In genomic region chr12:40828025-40828424, GRCm38 (mm10) we compare ENCODE assay signal across 17 mouse cellular contexts.
A peak's percentile ranks its signal among the peaks of the same experiment; 100 is the strongest.
DNase-seq lines count a peak whose midpoint lies in the region; ATAC-seq and TF ChIP-seq lines count a peak whose summit lies in the region.
"Had no signal": no experiment of that assay in that cellular context is flagged by ENCODE, and none has a peak within 500 bp of the region (broad histone marks: within the 10 kb centered on the region; RNA-seq: fewer than 3 reads in every experiment).

No protein-coding gene starts in this region.

- H3K9me3 ChIP-seq in hindbrain, embryonic 13.5 days: no peaks in the 10 kb centered on the region
- no peaks in the 10 kb centered on the region for H3K9me3 ChIP-seq in hindbrain, embryonic 10.5 days
- no peaks in the 10 kb centered on the region for H3K9me3 ChIP-seq in midbrain, embryonic 11.5 days (ENCODE audit: control insufficient read depth, low read length)
- H3K9me3 ChIP-seq in midbrain, embryonic 16.5 days (replicated peaks; ENCODE audit: control insufficient read depth, low read length, poor library complexity, severe bottlenecking): no peaks in the 10 kb centered on the region
- no peaks in the 10 kb centered on the region for H3K9me3 ChIP-seq in forebrain, embryonic 14.5 days (replicated peaks; ENCODE audit: control insufficient read depth, low read length)
- H3K9me3 ChIP-seq in forebrain, postnatal 0 days (ENCODE audit: low read length): no peaks in the 10 kb centered on the region
- H3K9me3 ChIP-seq: limb, embryonic 15.5 days; liver, embryonic 15.5 days had no signal

- no peak overlapping the region for H3K27ac ChIP-seq in hindbrain, embryonic 13.5 days
- H3K27ac ChIP-seq in hindbrain, embryonic 10.5 days: no peak overlapping the region
- no peak overlapping the region for H3K27ac ChIP-seq in midbrain, embryonic 11.5 days (ENCODE audit: low read depth, low read length)
- H3K27ac ChIP-seq in midbrain, embryonic 16.5 days (ENCODE audit: low read length): no peak overlapping the region
- H3K27ac ChIP-seq in forebrain, embryonic 14.5 days (ENCODE audit: low read depth, low read length): no peak overlapping the region
- H3K27ac ChIP-seq in forebrain, postnatal 0 days (ENCODE audit: low read depth, low read length): no peak overlapping the region
- H3K27ac ChIP-seq: limb, embryonic 15.5 days; liver, embryonic 15.5 days had no signal

- H3K4me1 ChIP-seq in hindbrain, embryonic 13.5 days (replicated peaks): no peaks in the 10 kb centered on the region
- no peaks in the 10 kb centered on the region for H3K4me1 ChIP-seq in hindbrain, embryonic 10.5 days (replicated peaks)
- H3K4me1 ChIP-seq in midbrain, embryonic 11.5 days (ENCODE audit: control insufficient read depth, insufficient read depth, low read length): no peaks in the 10 kb centered on the region
- H3K4me1 ChIP-seq in midbrain, embryonic 16.5 days (ENCODE audit: control insufficient read depth, insufficient read depth, low read length): no peaks in the 10 kb centered on the region
- no peaks in the 10 kb centered on the region for H3K4me1 ChIP-seq in forebrain, embryonic 14.5 days (ENCODE audit: control insufficient read depth, insufficient read depth, low read length)
- H3K4me1 ChIP-seq in forebrain, postnatal 0 days (ENCODE audit: insufficient read depth): no peaks in the 10 kb centered on the region
- H3K4me1 ChIP-seq: limb, embryonic 15.5 days; liver, embryonic 15.5 days had no signal

- peaks cover 41% of the 10 kb centered on the region for H3K36me3 ChIP-seq in hindbrain, embryonic 13.5 days
- 0 out of 2 replicates have a peak, but pooled peaks cover 16% of the 10 kb centered on the region for H3K36me3 ChIP-seq in hindbrain, embryonic 10.5 days
- H3K36me3 ChIP-seq in midbrain, embryonic 11.5 days (ENCODE audit: control insufficient read depth, insufficient read depth, low read length): no peaks in the 10 kb centered on the region
- peaks cover 16% of the 10 kb centered on the region; the same call in 1 of the 2 replicates for H3K36me3 ChIP-seq in midbrain, embryonic 16.5 days (ENCODE audit: control insufficient read depth, insufficient read depth, low read length)
- H3K36me3 ChIP-seq in forebrain, embryonic 14.5 days (ENCODE audit: control insufficient read depth, insufficient read depth, low read length): peaks cover 10% of the 10 kb centered on the region; the same call in 1 of the 2 replicates
- peaks cover 25% of the 10 kb centered on the region for H3K36me3 ChIP-seq in forebrain, postnatal 0 days (ENCODE audit: insufficient read depth)
- H3K36me3 ChIP-seq: liver, embryonic 15.5 days had no signal

- no peak for TF ChIP-seq CTCF in forebrain, postnatal 0 days (IDR thresholded peaks at IDR 0.05; ENCODE audit: low read depth)

- no peak overlapping the region for H3K9ac ChIP-seq in hindbrain, embryonic 13.5 days
- no peak overlapping the region for H3K9ac ChIP-seq in midbrain, embryonic 11.5 days (ENCODE audit: low read length)
- H3K9ac ChIP-seq in midbrain, embryonic 16.5 days (ENCODE audit: low read depth, low read length): no peak overlapping the region
- H3K9ac ChIP-seq in forebrain, embryonic 14.5 days (ENCODE audit: low read length): no peak overlapping the region
- H3K9ac ChIP-seq in forebrain, postnatal 0 days: no peak overlapping the region
- H3K9ac ChIP-seq: limb, embryonic 15.5 days; liver, embryonic 15.5 days had no signal

- peak; percentile 61 for ATAC-seq in hindbrain, embryonic 13.5 days (ENCODE audit: low FRiP score)
- no peak for ATAC-seq in midbrain, embryonic 11.5 days (ENCODE audit: low FRiP score)
- ATAC-seq in midbrain, embryonic 16.5 days: no peak
- peak; percentile 90 for ATAC-seq in forebrain, embryonic 14.5 days
- peak; percentile 48 for ATAC-seq in forebrain, postnatal 0 days
- ATAC-seq: inflammation-experienced regulatory T-cells, adult 6 months had no signal

- no peak for DNase-seq in hindbrain, embryonic 10.5 days (ENCODE audit: low spot score)
- peak; percentile 14 for DNase-seq in midbrain, embryonic 11.5 days (ENCODE audit: low spot score, missing footprints)
- peak; percentile 90 for DNase-seq in forebrain, embryonic 14.5 days (ENCODE audit: low spot score)
- DNase-seq in forebrain, postnatal 0 days: peak; percentile 36
- DNase-seq in kidney, postnatal 14 days: no peak
- DNase-seq: cerebellum, postnatal 36 days; heart, postnatal 10 days; kidney, postnatal 4 days; layer of hippocampus, postnatal 36 days; right cerebral cortex, postnatal 25 days; thymus, postnatal 36 days had no signal

- H3K4me3 ChIP-seq in hindbrain, embryonic 13.5 days: no peak overlapping the region
- no peak overlapping the region for H3K4me3 ChIP-seq in hindbrain, embryonic 10.5 days
- no peak overlapping the region for H3K4me3 ChIP-seq in midbrain, embryonic 11.5 days (ENCODE audit: low read depth, low read length)
- H3K4me3 ChIP-seq in midbrain, embryonic 16.5 days (ENCODE audit: low read depth, low read length): no peak overlapping the region
- H3K4me3 ChIP-seq in forebrain, embryonic 14.5 days (ENCODE audit: low read depth, low read length): no peak overlapping the region
- no peak overlapping the region for H3K4me3 ChIP-seq in forebrain, postnatal 0 days (ENCODE audit: low read depth, low read length)
- H3K4me3 ChIP-seq: limb, embryonic 15.5 days; liver, embryonic 15.5 days had no signal

- no peak overlapping the region for H3K4me2 ChIP-seq in hindbrain, embryonic 13.5 days
- no peak overlapping the region for H3K4me2 ChIP-seq in midbrain, embryonic 11.5 days
- H3K4me2 ChIP-seq in midbrain, embryonic 16.5 days (ENCODE audit: low read length): no peak overlapping the region
- H3K4me2 ChIP-seq in forebrain, embryonic 14.5 days (ENCODE audit: low read length): no peak overlapping the region
- no peak overlapping the region for H3K4me2 ChIP-seq in forebrain, postnatal 0 days (ENCODE audit: low read depth)
- H3K4me2 ChIP-seq: heart, embryonic 11.5 days; limb, embryonic 15.5 days; liver, embryonic 15.5 days had no signal

- no peaks in the 10 kb centered on the region for H3K27me3 ChIP-seq in hindbrain, embryonic 13.5 days
- no peaks in the 10 kb centered on the region for H3K27me3 ChIP-seq in hindbrain, embryonic 10.5 days (ENCODE audit: insufficient read depth, poor library complexity, severe bottlenecking)
- H3K27me3 ChIP-seq in midbrain, embryonic 11.5 days (ENCODE audit: control insufficient read depth, insufficient read depth, low read length): no peaks in the 10 kb centered on the region
- H3K27me3 ChIP-seq in midbrain, embryonic 16.5 days (ENCODE audit: control insufficient read depth, insufficient read depth, low read depth, low read length): no peaks in the 10 kb centered on the region
- no peaks in the 10 kb centered on the region for H3K27me3 ChIP-seq in forebrain, embryonic 14.5 days (replicated peaks; ENCODE audit: control insufficient read depth, insufficient read depth, low read length)
- H3K27me3 ChIP-seq in forebrain, postnatal 0 days (ENCODE audit: insufficient read depth, low read length): no peaks in the 10 kb centered on the region
- H3K27me3 ChIP-seq: limb, embryonic 15.5 days; liver, embryonic 15.5 days had no signal

Comparison
In these comparisons a context has a peak if more than half of its experiments do, and no peak if none do; other contexts are left out.
1. ATAC-seq: peak in hindbrain, embryonic 13.5 days (single experiment), forebrain, embryonic 14.5 days (single experiment) and forebrain, postnatal 0 days (single experiment); none in midbrain, embryonic 11.5 days (single experiment) and midbrain, embryonic 16.5 days (single experiment).
2. DNase-seq: peak in midbrain, embryonic 11.5 days (single experiment), forebrain, embryonic 14.5 days (single experiment) and forebrain, postnatal 0 days (single experiment); none in hindbrain, embryonic 10.5 days (single experiment) and kidney, postnatal 14 days (single experiment).